Mouse (Mus musculus) kidney, embryonic 15.5 days (tissue): ENCODE measurements around the gene Pnma5. TPM values are rescaled to one million over a fixed set of nuclear protein-coding genes. Genes with fewer than 3 reads are reported as not detected.

Source experiments
- ATAC-seq: fragments of 200-750 bp; cut with Nextera tagmentation; replicated peaks from 2 replicates; pipeline ENCODE4 v1.8.0; 2017; ENCODE audit warnings: moderate TSS enrichment; ENCODE audit not compliant: low FRiP score
- H3K27ac ChIP-seq: fragments of 300-500 bp; sonication (generic); 2 replicates; pipeline ENCODE4 v1.5.1; 2015; ENCODE audit warnings: mild to moderate bottlenecking, inconsistent platforms
- H3K27me3 ChIP-seq: fragments of 300-500 bp; sonication (generic); 2 replicates; pipeline ENCODE4 v1.6.1; 2015; ENCODE audit warnings: inconsistent platforms
- H3K36me3 ChIP-seq: fragments of 300-500 bp; sonication (generic); 2 replicates; pipeline ENCODE4 v1.6.1; 2015; ENCODE audit warnings: inconsistent platforms
- H3K4me1 ChIP-seq: fragments of 300-500 bp; sonication (generic); 2 replicates; pipeline ENCODE4 v1.6.1; 2015; ENCODE audit warnings: inconsistent platforms
- H3K4me2 ChIP-seq: fragments of 300-500 bp; sonication (generic); 2 replicates; pipeline ENCODE4 v1.6.1; 2015; ENCODE audit warnings: moderate library complexity, mild to moderate bottlenecking, inconsistent platforms
- H3K4me3 ChIP-seq: fragments of 300-500 bp; sonication (generic); replicated peaks from 2 replicates; pipeline ENCODE4 v1.5.1; 2015; ENCODE audit warnings: mild to moderate bottlenecking, inconsistent platforms
- H3K9ac ChIP-seq: fragments of 300-500 bp; sonication (generic); 2 replicates; pipeline ENCODE4 v1.6.1; 2015; ENCODE audit warnings: mild to moderate bottlenecking, inconsistent platforms
- H3K9me3 ChIP-seq: fragments of 300-500 bp; sonication (generic); replicated peaks from 2 replicates; pipeline ENCODE4 v1.6.1; 2016; ENCODE audit warnings: inconsistent platforms
- WGBS: fragments of 180-500 bp; shearing (Covaris S2); methylation state at CpG from one replicate; pipeline ENCODE4 v1.1.7; 2015; ENCODE audit warnings: mixed read lengths; 5-methylcytosine and 5-hydroxymethylcytosine counted together
- polyA plus RNA-seq: library from polyadenylated mRNA; unstranded; fragments of >200 nt; fragmentation: Nextera tagmentation; extraction: Ambion mirVana; gene quantifications from 2 replicates; pipeline ENCODE4 v1.2.1, GENCODE M21; 2015

The Pnma5 gene
- polyA plus RNA-seq, 1 experiment from 2014 or later = 0.09 TPM

GRCm38 (mm10) chrX:73007597-73008479 lies 29.1 kb downstream of the Pnma5 start:
- 0 out of 2 replicates have a peak overlapping the region, but pooled peaks have one; percentile 23 for H3K9ac ChIP-seq
- H3K36me3 ChIP-seq = no peaks in the 10 kb centered on the region
- H3K27ac ChIP-seq = peak overlapping the region; percentile 51; the same call in 1 of the 2 replicates
- 21% methylated on average over 24 of the region's 27 CpGs for WGBS
- peak overlapping the region; percentile 55 for H3K4me2 ChIP-seq
- peak overlapping the region; percentile 41 for H3K4me3 ChIP-seq
- H3K4me1 ChIP-seq = no peaks in the 10 kb centered on the region
- peak; percentile 99 for ATAC-seq
- peaks cover 13% of the 10 kb centered on the region for H3K27me3 ChIP-seq
- no peaks in the 10 kb centered on the region for H3K9me3 ChIP-seq

- Histone ChIP-seq H3K4me1 (no peaks in the 10 kb centered on the region), H3K9ac (no peak overlapping the region), H3K9me3 (no peaks in the 10 kb centered on the region), H3K27me3 (peaks cover 20% of the 10 kb centered on the region; the same call in 1 of the 2 replicates), H3K4me2 (no peak overlapping the region), H3K4me3 (no peak overlapping the region), H3K27ac (no peak overlapping the region), H3K36me3 (no peaks in the 10 kb centered on the region)
- WGBS = 63% methylated on average over 4 of the region's 4 CpGs
- ATAC-seq = no peak
Measured at GRCm38 (mm10) chrX:73005678-73006077, 31.2 kb downstream of the Pnma5 start.

GRCm38 (mm10) chrX:73003110-73003509 lies 33.8 kb downstream of the Pnma5 start:
- ATAC-seq = no peak
- H3K27ac ChIP-seq = no peak overlapping the region
- H3K9ac ChIP-seq = no peak overlapping the region
- H3K4me3 ChIP-seq = no peak overlapping the region
- H3K4me2 ChIP-seq = no peak overlapping the region
- H3K36me3 ChIP-seq = no peaks in the 10 kb centered on the region
- 80% methylated on average over 5 of the region's 5 CpGs for WGBS
- H3K4me1 ChIP-seq = no peaks in the 10 kb centered on the region
- no peaks in the 10 kb centered on the region for H3K9me3 ChIP-seq
- peaks cover 29% of the 10 kb centered on the region; the same call in 1 of the 2 replicates for H3K27me3 ChIP-seq

- no peaks in the 10 kb centered on the region for H3K36me3 ChIP-seq
- no peaks in the 10 kb centered on the region for H3K9me3 ChIP-seq
- no peaks in the 10 kb centered on the region for H3K4me1 ChIP-seq
- H3K9ac ChIP-seq = no peak overlapping the region
- no peak overlapping the region for H3K4me3 ChIP-seq
- H3K27ac ChIP-seq = no peak overlapping the region
- no peak for ATAC-seq
- H3K27me3 ChIP-seq = peaks cover 11% of the 10 kb centered on the region; the same call in 1 of the 2 replicates
- no peak overlapping the region for H3K4me2 ChIP-seq
- 68% methylated on average over 3 of the region's 3 CpGs for WGBS
Measured at GRCm38 (mm10) chrX:72995542-72995941, 41.4 kb downstream of the Pnma5 start.

- ATAC-seq = no peak
- Histone ChIP-seq H3K4me1 (0 out of 2 replicates have a peak, but pooled peaks cover 4% of the 10 kb centered on the region), H3K9ac (no peak overlapping the region), H3K4me3 (no peak overlapping the region), H3K36me3 (no peaks in the 10 kb centered on the region), H3K27me3 (peaks cover 17% of the 10 kb centered on the region), H3K27ac (no peak overlapping the region), H3K4me2 (no peak overlapping the region), H3K9me3 (no peaks in the 10 kb centered on the region)
- 47% methylated on average over 5 of the region's 5 CpGs for WGBS
Measured at GRCm38 (mm10) chrX:72992291-72992919, 44.5 kb downstream of the Pnma5 start.

DNA sequence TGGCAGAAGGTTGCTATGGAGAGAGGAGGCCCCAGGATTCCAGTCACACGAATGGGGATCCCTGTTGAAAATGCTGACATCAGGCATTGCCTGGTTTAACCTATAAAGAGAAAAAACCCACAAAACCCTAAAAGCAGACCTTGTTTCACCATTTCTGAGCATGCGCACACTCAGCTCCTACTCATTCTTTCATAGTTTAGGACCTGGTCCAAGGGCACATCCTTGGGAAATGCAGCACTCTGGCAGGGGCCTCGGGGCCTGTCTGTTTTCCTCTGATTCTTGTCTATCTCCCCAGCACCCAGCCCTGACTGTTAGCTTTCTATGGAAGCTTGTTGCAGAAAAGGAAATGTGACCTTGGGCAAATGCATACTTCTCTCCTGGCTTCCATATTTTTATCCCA lies 46.3 kb downstream of the Pnma5 start:
- Histone ChIP-seq H3K9ac (no peak overlapping the region), H3K36me3 (no peaks in the 10 kb centered on the region), H3K4me2 (no peak overlapping the region), H3K27ac (no peak overlapping the region), H3K4me1 (0 out of 2 replicates have a peak, but pooled peaks cover 4% of the 10 kb centered on the region), H3K9me3 (no peaks in the 10 kb centered on the region), H3K4me3 (no peak overlapping the region), H3K27me3 (peaks cover 18% of the 10 kb centered on the region)
- ATAC-seq = no peak
- WGBS = 82% methylated on average over 3 of the region's 3 CpGs

- Histone ChIP-seq H3K36me3 (no peaks in the 10 kb centered on the region), H3K27me3 (peaks cover 30% of the 10 kb centered on the region), H3K4me2 (no peak overlapping the region), H3K4me1 (0 out of 2 replicates have a peak, but pooled peaks cover 4% of the 10 kb centered on the region), H3K9ac (no peak overlapping the region), H3K9me3 (no peaks in the 10 kb centered on the region), H3K4me3 (no peak overlapping the region), H3K27ac (no peak overlapping the region)
- WGBS = 66% methylated on average over 3 of the region's 3 CpGs
- no peak for ATAC-seq
Measured at GRCm38 (mm10) chrX:72988431-72988830, 48.5 kb downstream of the Pnma5 start.

- 32% methylated on average over 14 of the region's 14 CpGs for WGBS
- H3K36me3 ChIP-seq = no peaks in the 10 kb centered on the region
- H3K27me3 ChIP-seq = peaks cover 35% of the 10 kb centered on the region
- no peaks in the 10 kb centered on the region for H3K9me3 ChIP-seq
- no peak for ATAC-seq
- no peak overlapping the region for H3K27ac ChIP-seq
- H3K4me1 ChIP-seq = 0 out of 2 replicates have a peak, but pooled peaks cover 4% of the 10 kb centered on the region
- peak overlapping the region; percentile 46 for H3K4me3 ChIP-seq
- H3K9ac ChIP-seq = peak overlapping the region; percentile 35; the same call in 1 of the 2 replicates
- peak overlapping the region; percentile 69 for H3K4me2 ChIP-seq
Measured at GRCm38 (mm10) chrX:72987520-72987905, 49.4 kb downstream of the Pnma5 start.

DNA sequence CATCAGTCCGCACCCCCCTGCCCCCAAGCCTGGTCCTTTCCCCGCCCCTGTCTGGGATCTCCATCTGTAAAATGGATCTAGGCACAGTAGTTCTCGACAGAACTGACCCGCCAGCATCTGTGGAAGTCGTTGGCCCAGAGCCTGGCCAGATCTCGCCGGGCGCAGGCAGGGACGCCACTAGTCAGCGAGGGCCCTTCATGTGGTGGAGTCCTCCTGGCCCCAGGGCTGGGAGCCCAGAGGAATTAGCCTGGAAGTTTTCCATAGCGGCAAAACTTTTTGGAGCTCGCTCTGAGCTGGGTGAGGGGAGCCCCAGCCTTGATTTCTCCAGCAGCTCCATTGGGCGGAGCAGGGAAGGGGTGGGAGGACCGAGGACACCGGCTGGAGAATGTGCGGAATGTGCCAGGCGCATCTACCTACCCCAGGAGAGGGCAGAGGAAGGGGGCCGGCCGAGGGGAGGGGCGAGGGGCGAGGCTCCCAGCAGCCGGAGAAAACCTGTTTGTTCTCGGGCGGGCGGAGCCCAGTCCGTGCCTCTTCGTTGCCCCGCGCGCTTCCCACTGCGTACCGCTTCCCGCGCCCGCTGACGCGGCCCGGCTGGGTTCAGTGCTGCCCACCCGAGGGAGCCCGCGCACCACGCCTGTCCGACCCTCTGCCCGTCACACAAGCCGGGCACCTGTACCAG lies 49.9 kb downstream of the Pnma5 start, which contains the start of gene Zfp185:
TSS of gene Zfp185 (plus strand) at position 499 of the 679 bp plus-strand sequence.
- Histone ChIP-seq H3K4me3 (peak within 1 kb of the TSS; percentile 46), H3K9ac (peak within 1 kb of the TSS; percentile 35), H3K36me3 (no peaks in the 10 kb centered on the region), H3K27me3 (peaks cover 35% of the 10 kb centered on the region), H3K4me1 (0 out of 2 replicates have a peak, but pooled peaks cover 4% of the 10 kb centered on the region), H3K4me2 (peak within 1 kb of the TSS; percentile 69), H3K9me3 (no peaks in the 10 kb centered on the region), H3K27ac (0 out of 2 replicates have a peak within 1 kb of the TSS, but pooled peaks have one; percentile 37)
- WGBS = 24% methylated on average over 37 of the region's 45 CpGs
- peak; percentile 93 for ATAC-seq

DNA sequence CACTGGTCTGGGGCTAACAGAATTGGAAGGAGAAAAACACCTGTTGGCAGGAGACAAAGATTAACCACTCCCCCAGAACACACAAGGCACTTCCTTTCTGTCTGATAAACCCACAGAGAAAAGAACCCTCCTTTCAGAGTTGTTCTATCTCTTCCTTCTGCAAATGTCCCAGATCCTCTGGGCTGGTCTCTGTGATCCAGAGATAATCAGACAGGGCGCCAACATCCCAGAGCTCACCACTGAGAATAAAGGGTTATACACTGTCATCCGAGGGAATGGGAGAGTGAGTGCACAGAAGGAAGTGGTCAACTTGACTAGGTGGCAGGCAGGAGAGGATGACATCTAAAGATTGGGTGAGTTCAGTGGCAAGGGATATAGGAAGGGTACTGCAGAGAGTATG lies 51.3 kb downstream of the Pnma5 start:
- Histone ChIP-seq H3K27me3 (peaks cover 35% of the 10 kb centered on the region), H3K9me3 (no peaks in the 10 kb centered on the region), H3K4me1 (0 out of 2 replicates have a peak, but pooled peaks cover 4% of the 10 kb centered on the region), H3K4me3 (no peak overlapping the region), H3K9ac (no peak overlapping the region), H3K4me2 (no peak overlapping the region), H3K36me3 (no peaks in the 10 kb centered on the region), H3K27ac (no peak overlapping the region)
- no peak for ATAC-seq
- WGBS = 92% methylated on average over 2 of the region's 2 CpGs
